Comparison of ENCODE assay signal across 17 mouse cellular contexts in genomic region chr5:125357543-125358269, GRCm38 (mm10). TPM values are rescaled to one million over a fixed set of nuclear protein-coding genes. Genes with fewer than 3 reads are reported as not detected.
DNase-seq lines count a peak whose midpoint lies in the region; ATAC-seq and TF ChIP-seq lines count a peak whose summit lies in the region.
"Had no signal": no experiment of that assay in that cellular context is flagged by ENCODE, and none has a peak within 500 bp of the region (broad histone marks: within the 10 kb centered on the region; RNA-seq: fewer than 3 reads in every experiment).

No protein-coding gene starts in this region.

- TF ChIP-seq CTCF in bone marrow macrophage, adult 2 months (IDR thresholded peaks at IDR 0.05; ENCODE audit: low read depth, low read length), result no peak

- peak overlapping the region; percentile 38; the same call in 1 of the 2 replicates for H3K27ac ChIP-seq in heart, embryonic 12.5 days (ENCODE audit: poor library complexity, severe bottlenecking)
- no peak overlapping the region for H3K27ac ChIP-seq in lung, embryonic 15.5 days
- peak overlapping the region; percentile 80 for H3K27ac ChIP-seq in bone marrow macrophage, adult 2 months (ENCODE audit: insufficient read depth, low read depth, low read length)
- peak overlapping the region; percentile 83 for H3K27ac ChIP-seq in macrophage
- H3K27ac ChIP-seq: embryonic facial prominence, embryonic 12.5 days; limb, embryonic 13.5 days; midbrain, embryonic 12.5 days had no signal

- ATAC-seq in heart, embryonic 12.5 days (ENCODE audit: insufficient number of reproducible peaks, low FRiP score), result no peak
- no peak for ATAC-seq in lung, embryonic 15.5 days (ENCODE audit: borderline replicate concordance, extremely low read depth, low FRiP score, low TSS enrichment)
- ATAC-seq: forebrain, postnatal 0 days; inflammation-experienced regulatory T-cells, adult 6 months had no signal

- intact Hi-C loops in heart, postnatal 14 days (cut with DNase I), result no loop called here

- no peak overlapping the region for H3K4me3 ChIP-seq in heart, embryonic 12.5 days
- H3K4me3 ChIP-seq in lung, embryonic 15.5 days, result no peak overlapping the region
- peak overlapping the region; percentile 17 for H3K4me3 ChIP-seq in bone marrow macrophage, adult 2 months (ENCODE audit: insufficient read depth, low read length)
- H3K4me3 ChIP-seq in macrophage (ENCODE audit: inconsistent target), result peak overlapping the region; percentile 8; the same call in 1 of the 2 replicates
- H3K4me3 ChIP-seq: embryonic facial prominence, embryonic 12.5 days; limb, embryonic 13.5 days; midbrain, embryonic 12.5 days; myocyte had no signal

- H3K4me1 ChIP-seq in heart, embryonic 12.5 days (replicated peaks), result peaks cover 5% of the 10 kb centered on the region; the same call in 1 of the 2 replicates
- H3K4me1 ChIP-seq in lung, embryonic 15.5 days, result 0 out of 2 replicates have a peak, but pooled peaks cover 5% of the 10 kb centered on the region
- peaks cover 11% of the 10 kb centered on the region for H3K4me1 ChIP-seq in bone marrow macrophage, adult 2 months (ENCODE audit: control insufficient read depth, insufficient read depth, low read length)
- H3K4me1 ChIP-seq: midbrain, embryonic 12.5 days had no signal

- H3K79me2 ChIP-seq in macrophage (ENCODE audit: inconsistent target), result no peaks in the 10 kb centered on the region

- TF ChIP-seq POLR2A in bone marrow macrophage, adult 2 months (IDR thresholded peaks at IDR 0.05; ENCODE audit: borderline replicate concordance, low read depth, low read length), result no peak

- H3K9ac ChIP-seq in heart, embryonic 12.5 days, result no peak overlapping the region
- H3K9ac ChIP-seq in lung, embryonic 15.5 days, result no peak overlapping the region
- H3K9ac ChIP-seq: embryonic facial prominence, embryonic 12.5 days; forebrain, postnatal 0 days; limb, embryonic 13.5 days; midbrain, embryonic 12.5 days had no signal

- H3K9me3 ChIP-seq in heart, embryonic 12.5 days (replicated peaks), result peaks cover 9% of the 10 kb centered on the region; the same call in 1 of the 2 replicates
- H3K9me3 ChIP-seq in lung, embryonic 15.5 days, result no peaks in the 10 kb centered on the region
- H3K9me3 ChIP-seq: embryonic facial prominence, embryonic 12.5 days had no signal

- 73% methylated on average over 12 of the region's 12 CpGs for WGBS in heart, embryonic 12.5 days
- 67% methylated on average over 12 of the region's 12 CpGs for WGBS in lung, embryonic 15.5 days
- WGBS in macrophage (ENCODE audit: missing documents), result 47% methylated on average over 8 of the region's 12 CpGs

- DNase-seq in heart, postnatal 14 days, result no peak
- DNase-seq in lung, postnatal 36 days, result no peak
- no peak for DNase-seq in testis, postnatal 10 days (ENCODE audit: low spot score)
- no peak for DNase-seq in urinary bladder, postnatal 36 days (ENCODE audit: low spot score in 2 of 2)
- DNase-seq: cerebellum, adult 11-12 months; cerebellum, postnatal 36 days; forebrain, postnatal 0 days; kidney, adult 9 months had no signal

- no peaks in the 10 kb centered on the region for H3K36me3 ChIP-seq in heart, embryonic 12.5 days
- H3K36me3 ChIP-seq in lung, embryonic 15.5 days, result no peaks in the 10 kb centered on the region
- no peaks in the 10 kb centered on the region for H3K36me3 ChIP-seq in macrophage (ENCODE audit: inconsistent target)
- H3K36me3 ChIP-seq: embryonic facial prominence, embryonic 12.5 days; limb, embryonic 13.5 days; midbrain, embryonic 12.5 days had no signal

- peak overlapping the region; percentile 35 for H3K4me2 ChIP-seq in heart, embryonic 12.5 days
- H3K4me2 ChIP-seq in lung, embryonic 15.5 days, result peak overlapping the region; percentile 32; the same call in 1 of the 2 replicates
- H3K4me2 ChIP-seq: embryonic facial prominence, embryonic 12.5 days; limb, embryonic 13.5 days; midbrain, embryonic 12.5 days had no signal

- H3K27me3 ChIP-seq in heart, embryonic 12.5 days (replicated peaks), result no peaks in the 10 kb centered on the region
- H3K27me3 ChIP-seq in lung, embryonic 15.5 days, result no peaks in the 10 kb centered on the region
- H3K27me3 ChIP-seq: embryonic facial prominence, embryonic 12.5 days; limb, embryonic 13.5 days; midbrain, embryonic 12.5 days had no signal

RNA-seq across cellular contexts. Expression of gene Scarb1, which starts 16.8 kb away (rescaled TPM):
- 74.3 and 75.2 TPM in 2 replicates for polyA plus RNA-seq in heart, embryonic 12.5 days (2016; fragmentation: Nextera tagmentation; extraction: Ambion mirVana)
- total RNA-seq in heart, postnatal 14 days (2021), result 10 to 100 TPM; 60.1 to 77.5 TPM
- 61.2 and 65.6 TPM in 2 replicates for polyA plus RNA-seq in lung, embryonic 15.5 days (2015; fragmentation: Nextera tagmentation; extraction: Ambion mirVana)
- 101 and 120 TPM in 2 replicates for polyA plus RNA-seq in bone marrow macrophage, adult 2 months (2012; ENCODE audit: insufficient read depth, insufficient read length, missing spikeins)
- 100 to 1,000 TPM in 4 of 26 experiments, 10 to 100 TPM in 21, 1 to 10 TPM in 1; 8.4 to 109 (median 52.5) TPM for total RNA-seq in macrophage (2018; cell fraction: chromatin; rRNA removed)
- 10 to 100 TPM; 43.9 to 88.4 (median 58.6) TPM for total RNA-seq in macrophage (2018; cell fraction: cytosol; rRNA removed)
- total RNA-seq in macrophage (2018; cell fraction: nucleus; rRNA removed), result 100 to 1,000 TPM in 2 of 26 experiments, 10 to 100 TPM in 24; 21.7 to 129 (median 52.7) TPM
- 80.8 to 94.6 TPM (median 83.7 TPM) in 3 replicates for polyA plus RNA-seq in macrophage (2018)

RNA-seq across cellular contexts. Expression of gene Gm10382, which starts 31.4 kb away (rescaled TPM):
- 0.28 and 0.67 TPM in 2 replicates for polyA plus RNA-seq in heart, embryonic 12.5 days (2016; fragmentation: Nextera tagmentation; extraction: Ambion mirVana)
- under 1 TPM in 1 of 2 experiments, not detected in 1; 0.24 TPM for total RNA-seq in heart, postnatal 14 days (2021)
- 0.56 and 0.73 TPM in 2 replicates for polyA plus RNA-seq in lung, embryonic 15.5 days (2015; fragmentation: Nextera tagmentation; extraction: Ambion mirVana)
- polyA plus RNA-seq in bone marrow macrophage, adult 2 months (2012; ENCODE audit: insufficient read depth, insufficient read length, missing spikeins), result not detected in 2 replicates
- total RNA-seq in macrophage (2018; cell fraction: chromatin; rRNA removed), result 1 to 10 TPM in 20 of 26 experiments, under 1 TPM in 5, not detected in 1; 0.41 to 6.7 (median 1.5) TPM
- total RNA-seq in macrophage (2018; cell fraction: cytosol; rRNA removed), result under 1 TPM in 20 of 26 experiments, not detected in 6; 0.05 to 0.63 (median 0.18) TPM
- total RNA-seq in macrophage (2018; cell fraction: nucleus; rRNA removed), result 10 to 100 TPM in 1 of 26 experiments, 1 to 10 TPM in 18, under 1 TPM in 4, not detected in 3; 0.60 to 10.9 (median 2.2) TPM
- polyA plus RNA-seq in macrophage (2018), result not detected in 3 replicates

RNA-seq across cellular contexts. Expression of gene Ubc, which starts 32.3 kb away (rescaled TPM):
- polyA plus RNA-seq in heart, embryonic 12.5 days (2016; fragmentation: Nextera tagmentation; extraction: Ambion mirVana), result 840 and 852 TPM in 2 replicates
- total RNA-seq in heart, postnatal 14 days (2021), result 1,000 to 10,000 TPM in 1 of 2 experiments, 100 to 1,000 TPM in 1; 947 to 1,009 TPM
- polyA plus RNA-seq in lung, embryonic 15.5 days (2015; fragmentation: Nextera tagmentation; extraction: Ambion mirVana), result 1,173 and 1,218 TPM in 2 replicates
- polyA plus RNA-seq in bone marrow macrophage, adult 2 months (2012; ENCODE audit: insufficient read depth, insufficient read length, missing spikeins), result 808 and 810 TPM in 2 replicates
- total RNA-seq in macrophage (2018; cell fraction: chromatin; rRNA removed), result 100 to 1,000 TPM in 23 of 26 experiments, 10 to 100 TPM in 3; 63.9 to 507 (median 213) TPM
- 1,000 to 10,000 TPM in 21 of 26 experiments, 100 to 1,000 TPM in 5; 601 to 2,041 (median 1,305) TPM for total RNA-seq in macrophage (2018; cell fraction: cytosol; rRNA removed)
- total RNA-seq in macrophage (2018; cell fraction: nucleus; rRNA removed), result 100 to 1,000 TPM; 220 to 953 (median 671) TPM
- 431 to 1,072 TPM (median 940 TPM) in 3 replicates for polyA plus RNA-seq in macrophage (2018)

Comparison
In these comparisons a context has a peak if more than half of its experiments do, and no peak if none do; other contexts are left out.
1. H3K4me3 ChIP-seq: peak in bone marrow macrophage, adult 2 months (single experiment) and macrophage (single experiment); none in heart, embryonic 12.5 days (single experiment) and lung, embryonic 15.5 days (single experiment).